Comparison of ENCODE assay signal across 18 mouse cellular contexts in genomic region chr8:79559516-79559915, GRCm38 (mm10).
DNase-seq lines count a peak whose midpoint lies in the region; TF ChIP-seq lines count a peak whose summit lies in the region.
"Had no signal": no experiment of that assay in that cellular context is flagged by ENCODE, and none has a peak within 500 bp of the region (broad histone marks: within the 10 kb centered on the region; RNA-seq: fewer than 3 reads in every experiment).

No protein-coding gene starts in this region.

- H3K4me3 ChIP-seq in embryonic fibroblast, embryonic 13.5 days (ENCODE audit: insufficient read depth, low read length), result no peak overlapping the region
- H3K4me3 ChIP-seq: forebrain, embryonic 10.5 days; heart, embryonic 13.5 days; hindbrain, embryonic 10.5 days; intestine, embryonic 15.5 days; limb, embryonic 12.5 days; neural tube, embryonic 13.5 days had no signal

- peak; percentile 19 for DNase-seq in ovary, adult 18-20 months (ENCODE audit: low spot score)
- no peak for DNase-seq in ovary, postnatal 36 days (ENCODE audit: low spot score)
- peak; percentile 11 for DNase-seq in adipocyte (ENCODE audit: low spot score)
- peak; percentile 12 for DNase-seq in right cerebral cortex, postnatal 4 days
- DNase-seq in cerebellum, postnatal 25 days, result no peak
- no peak for DNase-seq in spleen, postnatal 10 days (ENCODE audit: low spot score in 2 of 2)
- no peak for DNase-seq in heart, postnatal 14 days
- DNase-seq: cerebellum, postnatal 14 days; kidney, postnatal 14 days; lung, adult 18-20 months; thymus, adult 2 months had no signal

- no peak for TF ChIP-seq CTCF in embryonic fibroblast, embryonic 13.5 days (IDR thresholded peaks at IDR 0.05; ENCODE audit: borderline replicate concordance, insufficient read depth, low read length)

- peaks cover 10% of the 10 kb centered on the region for H3K4me1 ChIP-seq in embryonic fibroblast, embryonic 13.5 days (ENCODE audit: control insufficient read depth, insufficient read depth, low read length)

- TF ChIP-seq POLR2A in embryonic fibroblast, embryonic 13.5 days (IDR thresholded peaks at IDR 0.05; ENCODE audit: low read depth, low read length), result no peak

- H3K27ac ChIP-seq in embryonic fibroblast, embryonic 13.5 days (ENCODE audit: insufficient read depth, low read length), result peak overlapping the region; percentile 55; the same call in 1 of the 2 replicates
- H3K27ac ChIP-seq: forebrain, embryonic 10.5 days; heart, embryonic 13.5 days; hindbrain, embryonic 10.5 days; intestine, embryonic 15.5 days; limb, embryonic 12.5 days; neural tube, embryonic 13.5 days had no signal

- intact Hi-C loops in heart, postnatal 14 days (cut with DNase I), result no loop called here

Comparison
In these comparisons a context has a peak if more than half of its experiments do, and no peak if none do; other contexts are left out.
1. DNase-seq: peak in ovary, adult 18-20 months (single experiment), adipocyte (single experiment) and right cerebral cortex, postnatal 4 days (single experiment); none in ovary, postnatal 36 days (single experiment), cerebellum, postnatal 25 days (0 of 2), spleen, postnatal 10 days (0 of 2) and heart, postnatal 14 days (0 of 2).